Mouse (Mus musculus) telencephalon, adult 2 months (tissue): ENCODE measurements at regions not wholly inside any gene's neighbourhood (a gene's known extent, or its start where the extent isn't known, plus 50 kb on each side); places are given as distances from the start of the nearest gene placed in this dataset.

Source experiments
- DNase-seq: peaks from one replicate; pipeline ENCODE4 v3.0.0-alpha.2; 2011; ENCODE audit warnings: low read depth, low spot score

DNA sequence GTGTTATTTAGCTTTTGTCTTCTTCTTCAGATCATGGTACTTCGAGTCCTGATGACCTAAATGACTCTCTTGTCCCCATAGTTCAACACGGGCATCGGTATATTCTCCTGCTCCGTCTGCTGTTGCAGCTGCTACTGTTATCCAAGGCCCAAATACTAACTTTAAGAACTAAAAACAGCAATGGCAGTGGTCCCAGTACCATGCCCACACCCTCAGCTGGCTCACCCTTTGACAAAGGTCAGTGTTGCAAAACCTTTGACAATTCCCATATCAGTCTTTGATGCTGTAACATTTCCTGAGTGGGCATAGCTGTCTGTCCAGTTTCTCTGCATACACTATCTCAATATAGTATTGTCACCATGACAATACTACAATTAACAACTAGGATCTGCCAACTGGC is 96.8 kb upstream of the Cpeb2 start:
- DNase-seq: no peak

DNA sequence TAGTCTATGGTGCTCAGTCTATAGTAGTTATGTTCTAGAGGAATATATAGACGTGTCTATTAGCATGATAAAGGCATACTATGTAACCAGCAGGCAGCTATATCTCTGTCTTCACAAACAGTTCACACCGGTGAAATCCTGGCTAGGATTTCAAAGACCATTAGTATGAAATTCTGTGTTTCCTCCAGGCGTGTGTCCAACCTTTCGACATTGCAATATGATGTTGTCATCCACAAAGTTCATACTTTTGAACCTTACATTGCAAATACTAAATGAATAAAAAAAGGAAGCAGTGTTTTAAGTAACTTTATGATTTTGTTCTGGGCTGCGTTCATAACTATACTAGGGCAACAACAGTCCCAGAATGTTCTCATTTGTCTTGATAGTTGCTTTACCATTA is 95.2 kb upstream of the Cpeb2 start:
- DNase-seq: no peak

DNA sequence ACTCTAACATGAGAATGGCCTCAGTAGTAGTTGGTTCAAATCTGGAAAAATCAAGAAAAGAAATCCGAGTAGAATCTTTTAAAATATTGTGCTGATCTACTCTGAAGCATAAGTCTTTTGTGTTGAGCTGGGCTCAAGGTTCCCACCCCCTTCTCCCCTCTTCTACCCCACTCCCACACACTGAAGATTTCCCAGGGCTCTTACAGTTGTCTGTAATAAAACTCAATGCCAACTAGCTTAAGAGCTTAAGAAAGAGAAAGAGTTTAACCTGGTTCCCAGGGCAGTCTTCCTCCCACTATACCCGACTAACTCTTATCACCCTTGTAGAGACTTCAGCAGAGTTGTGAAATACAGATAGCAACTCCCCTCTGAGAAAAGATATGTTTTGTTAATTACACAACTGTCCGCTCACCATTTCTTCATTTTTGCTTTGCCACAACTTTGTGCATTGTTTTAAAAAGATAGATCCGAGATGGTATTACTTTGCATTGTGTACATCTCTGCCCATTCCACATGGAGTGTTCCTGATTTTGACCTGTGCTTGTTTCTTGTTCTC is 94.0 kb upstream of the Cpeb2 start:
- no peak for DNase-seq

DNA sequence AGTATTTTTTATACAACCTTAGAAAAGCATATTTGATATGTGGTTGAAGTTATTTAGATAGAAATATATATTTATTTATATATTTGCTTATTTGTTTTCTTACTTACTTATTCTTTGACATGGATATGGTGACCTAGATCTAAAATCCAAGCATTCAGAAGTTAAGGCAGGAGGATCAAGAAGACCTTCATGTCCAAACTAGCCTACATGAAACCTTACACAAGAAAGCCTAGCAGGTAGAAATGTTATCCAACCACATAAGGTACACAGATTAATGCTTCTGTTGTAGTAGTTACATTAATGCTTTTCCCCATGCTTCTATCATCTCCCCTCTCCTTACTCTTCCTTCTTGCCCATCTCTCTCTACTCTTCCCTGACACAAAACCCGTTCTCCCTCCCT is 93.2 kb upstream of the Cpeb2 start:
- DNase-seq: no peak

DNA sequence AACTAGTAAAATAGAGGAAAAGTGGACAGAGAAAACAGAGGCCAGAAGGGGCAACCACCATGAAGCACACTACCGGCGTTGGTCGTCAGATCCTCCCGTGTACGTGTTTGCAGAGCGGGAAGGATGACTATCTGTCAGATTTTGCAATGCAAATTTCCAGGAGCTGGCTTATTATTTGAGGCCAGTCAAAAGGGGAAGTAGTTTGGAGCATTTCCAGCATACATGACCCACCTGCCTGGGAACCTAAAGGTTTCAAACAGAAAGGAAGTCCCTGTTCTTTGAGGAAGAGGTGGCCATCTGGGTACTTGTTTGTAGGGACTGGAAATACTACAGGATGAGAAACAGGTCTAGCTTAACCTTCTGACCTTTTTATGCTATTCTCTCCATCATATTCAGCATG is 87.0 kb upstream of the Cpeb2 start:
- DNase-seq: no peak

DNA sequence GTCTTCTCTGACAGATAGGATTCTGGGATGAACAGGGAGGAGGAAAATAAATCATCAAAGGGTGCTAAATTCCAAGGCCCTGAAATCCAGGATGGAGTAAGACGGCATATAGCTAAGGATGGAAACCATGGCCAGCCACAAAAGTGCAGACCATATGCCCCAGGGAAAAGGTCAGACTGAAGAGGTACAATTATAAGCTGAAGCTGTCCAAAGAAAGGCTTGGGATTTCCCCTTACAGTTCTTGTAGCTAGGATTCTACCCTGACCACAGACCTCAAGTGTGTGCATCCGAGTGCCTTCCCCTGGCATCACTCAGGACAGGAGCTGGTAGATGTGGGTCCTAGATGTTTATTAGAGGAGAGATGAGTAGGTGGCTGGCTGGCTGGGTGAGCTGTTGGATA is 86.0 kb upstream of the Cpeb2 start:
- DNase-seq: no peak

DNA sequence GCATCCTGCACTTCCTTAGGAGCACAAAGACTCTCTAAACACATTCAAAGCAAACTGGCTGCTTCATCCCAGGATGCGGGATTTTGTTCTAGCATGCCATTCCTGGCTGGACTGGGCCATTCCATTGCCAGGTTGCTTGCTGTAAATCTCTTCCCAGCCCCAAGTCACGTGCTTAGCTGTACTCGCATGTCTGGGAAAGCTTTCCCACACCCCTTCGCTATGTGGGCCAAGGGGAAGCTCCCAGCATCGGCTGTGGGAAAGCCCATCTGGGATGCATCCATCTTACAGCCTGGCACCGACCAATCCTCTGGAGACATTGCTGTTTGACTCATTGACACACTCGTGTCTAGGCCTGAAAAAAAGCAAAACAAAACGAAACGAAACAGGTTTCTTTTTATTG is 84.5 kb upstream of the Cpeb2 start:
- DNase-seq: no peak

DNA sequence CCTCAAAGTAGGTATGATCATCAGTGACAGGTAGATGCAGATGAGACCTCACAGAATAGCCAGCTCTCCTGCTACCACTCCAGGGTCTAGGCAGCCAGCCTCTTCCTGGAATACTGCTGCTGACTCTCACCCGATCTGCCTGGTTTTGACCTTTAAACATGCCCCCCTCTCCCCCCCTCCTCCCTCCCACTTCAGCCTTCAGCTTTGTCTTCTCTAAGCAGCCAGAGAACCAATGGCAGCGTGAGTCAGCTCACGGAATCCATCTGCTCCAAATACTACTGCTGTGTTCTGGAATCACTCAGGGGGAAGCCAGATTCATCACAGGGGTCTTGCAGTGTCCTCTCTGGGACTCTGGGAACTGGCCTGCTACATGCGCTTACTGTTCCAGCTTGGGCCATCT is 83.4 kb upstream of the Cpeb2 start:
- DNase-seq: no peak

DNA sequence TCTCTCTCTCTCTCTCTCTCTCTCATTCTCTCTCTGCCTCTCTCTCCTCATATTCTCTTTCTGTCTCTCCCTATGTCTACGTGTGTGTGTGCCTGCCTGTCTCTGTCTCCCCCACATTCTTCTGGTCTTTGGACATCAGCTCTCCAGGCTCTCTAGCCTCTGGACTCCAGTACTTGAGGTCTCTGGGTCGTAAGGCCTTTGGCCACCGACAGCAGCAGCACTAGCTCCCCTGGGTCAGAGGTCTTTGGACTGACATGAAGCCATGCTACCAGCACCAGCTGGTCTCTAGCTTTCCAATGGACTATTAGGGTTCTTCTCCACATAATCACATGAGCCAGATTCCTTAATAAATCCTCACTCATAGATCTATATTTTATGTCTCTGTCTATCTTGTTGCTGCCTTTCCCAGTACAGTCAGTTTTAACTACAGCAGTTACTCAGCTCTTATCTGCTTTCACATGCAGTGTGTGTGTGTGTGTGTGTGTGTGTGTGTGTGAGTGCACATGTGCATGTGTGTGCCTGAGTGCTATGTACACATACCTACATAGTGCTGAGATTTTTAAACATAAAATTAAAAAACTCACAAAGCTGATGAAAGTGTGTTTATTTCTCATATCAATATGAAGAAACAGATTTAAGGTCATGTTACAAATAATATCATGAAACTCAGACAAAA is 81.7 kb upstream of the Cpeb2 start:
- DNase-seq: no peak

DNA sequence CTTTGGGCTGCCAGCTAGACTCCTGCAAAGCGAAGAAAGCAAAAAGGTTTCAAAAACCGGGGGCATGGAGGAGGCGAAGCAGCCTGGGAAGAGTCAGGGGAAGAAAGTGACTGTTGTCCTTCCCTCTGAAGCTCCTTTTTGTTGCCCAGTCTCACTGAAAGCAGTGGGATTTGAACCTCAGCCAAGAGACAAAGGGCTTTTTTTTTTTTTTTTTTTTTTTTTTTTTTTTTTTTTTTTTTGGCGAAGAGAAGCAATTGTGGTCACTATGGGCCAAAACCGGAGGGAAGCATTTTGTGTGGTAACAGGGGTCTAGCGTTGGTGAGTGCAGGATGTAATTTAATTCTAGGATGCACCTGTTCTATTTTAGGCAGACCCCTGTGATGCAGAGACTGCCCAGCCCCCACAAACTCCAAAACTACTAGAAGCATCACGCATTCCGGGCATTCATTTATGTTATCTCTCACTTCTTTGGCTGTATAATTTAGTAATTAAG is 80.8 kb upstream of the Cpeb2 start:
- DNase-seq: no peak

DNA sequence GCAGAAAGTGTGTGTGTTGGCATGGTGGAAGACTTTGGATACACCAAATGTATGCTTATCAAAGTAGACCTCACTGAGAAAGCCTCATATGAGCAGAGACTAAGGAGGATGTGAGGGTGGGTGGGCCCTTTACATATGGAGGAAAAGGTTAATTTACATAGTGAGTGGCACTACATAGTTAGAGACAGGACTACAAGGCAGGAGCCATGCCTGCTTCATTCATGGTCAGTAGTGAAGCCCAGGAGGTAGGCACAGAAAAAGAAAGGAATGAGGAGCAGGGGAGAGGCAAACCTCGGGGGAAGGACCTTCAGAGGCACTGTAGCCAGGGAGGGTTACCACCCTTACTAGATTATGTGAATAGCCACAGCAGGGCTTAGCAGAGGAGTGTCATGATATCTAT is 80.1 kb upstream of the Cpeb2 start:
- DNase-seq: no peak

DNA sequence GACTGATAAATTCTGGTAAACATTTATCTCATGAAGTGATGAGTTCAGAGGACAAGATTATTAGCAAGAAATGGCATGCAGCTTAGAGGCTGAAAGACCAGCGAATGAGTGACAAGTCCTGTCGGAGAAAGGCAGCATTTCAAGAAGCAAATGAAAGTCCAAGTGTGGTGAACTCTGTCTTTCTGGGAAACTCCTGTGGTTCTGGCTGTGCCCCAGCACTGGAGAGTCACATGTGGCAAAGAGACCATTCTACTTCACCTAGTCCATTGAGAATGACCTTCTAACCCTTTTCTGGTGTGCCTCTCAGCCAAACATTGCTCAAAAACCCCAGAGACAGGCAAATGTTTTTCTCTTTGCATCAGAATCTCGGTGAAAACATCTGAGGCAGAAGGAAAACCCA is 76.2 kb upstream of the Cpeb2 start:
- DNase-seq: no peak

DNA sequence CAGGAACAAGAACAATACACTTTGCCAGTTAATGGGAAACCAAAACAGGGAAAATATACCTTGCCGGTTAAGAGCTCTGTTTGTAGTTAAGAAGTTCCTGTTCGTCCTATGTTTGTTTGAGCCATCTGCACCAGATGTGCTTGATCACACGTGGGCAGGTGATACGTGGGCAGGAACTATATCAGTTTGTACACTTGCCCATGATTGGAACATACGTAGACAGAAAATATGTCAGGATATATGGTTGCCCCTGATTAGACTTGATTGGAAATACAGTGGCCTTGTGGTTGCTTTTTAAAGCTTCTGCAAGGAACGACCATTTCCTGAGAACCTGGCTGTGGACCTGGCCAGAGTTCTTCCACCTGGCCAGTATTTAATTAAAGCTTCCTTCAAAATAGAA is 72.8 kb upstream of the Cpeb2 start:
- no peak for DNase-seq

DNA sequence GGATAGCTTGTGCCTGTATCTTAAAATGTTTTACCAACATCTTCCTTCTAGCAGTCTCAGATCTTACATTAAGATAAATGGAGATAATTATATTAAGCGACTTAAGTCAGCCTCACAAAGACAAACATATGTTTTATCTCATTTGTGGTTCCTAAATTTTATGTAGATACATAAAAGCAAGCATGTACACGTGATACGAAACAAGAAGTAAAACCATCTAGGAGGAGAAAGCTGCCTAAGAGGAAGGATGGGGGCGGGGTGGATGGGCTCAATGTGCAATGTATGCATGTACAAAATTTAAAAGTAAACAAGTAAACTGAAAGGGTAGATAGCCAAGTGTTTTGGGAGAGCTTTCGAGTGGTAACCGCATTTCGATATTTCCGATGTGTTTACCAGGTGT is 51.5 kb upstream of the Cpeb2 start:
- no peak for DNase-seq
